Mouse (Mus musculus) heart, adult 18-20 months (tissue): ENCODE results near the gene Slc9a3r1. TPM values are rescaled to one million over a fixed set of nuclear protein-coding genes. Genes with fewer than 3 reads are reported as not detected.
A peak's percentile ranks its signal among the peaks of the same experiment; 100 is the strongest.

Experiments used
- DNase-seq, 2 experiments: peaks; one replicate each; pipeline ENCODE4 v3.0.0; 2021 to 2022; ENCODE audit warnings: mixed read lengths in 1 of 2
- total RNA-seq, 2 experiments: library from RNA; stranded (reverse); gene quantifications; 2 replicates each; pipeline ENCODE4 v1.2.3; 2021

Slc9a3r1 gene
- total RNA-seq, 2 experiments from 2014 or later, result 7.7 to 9.1 TPM

DNA sequence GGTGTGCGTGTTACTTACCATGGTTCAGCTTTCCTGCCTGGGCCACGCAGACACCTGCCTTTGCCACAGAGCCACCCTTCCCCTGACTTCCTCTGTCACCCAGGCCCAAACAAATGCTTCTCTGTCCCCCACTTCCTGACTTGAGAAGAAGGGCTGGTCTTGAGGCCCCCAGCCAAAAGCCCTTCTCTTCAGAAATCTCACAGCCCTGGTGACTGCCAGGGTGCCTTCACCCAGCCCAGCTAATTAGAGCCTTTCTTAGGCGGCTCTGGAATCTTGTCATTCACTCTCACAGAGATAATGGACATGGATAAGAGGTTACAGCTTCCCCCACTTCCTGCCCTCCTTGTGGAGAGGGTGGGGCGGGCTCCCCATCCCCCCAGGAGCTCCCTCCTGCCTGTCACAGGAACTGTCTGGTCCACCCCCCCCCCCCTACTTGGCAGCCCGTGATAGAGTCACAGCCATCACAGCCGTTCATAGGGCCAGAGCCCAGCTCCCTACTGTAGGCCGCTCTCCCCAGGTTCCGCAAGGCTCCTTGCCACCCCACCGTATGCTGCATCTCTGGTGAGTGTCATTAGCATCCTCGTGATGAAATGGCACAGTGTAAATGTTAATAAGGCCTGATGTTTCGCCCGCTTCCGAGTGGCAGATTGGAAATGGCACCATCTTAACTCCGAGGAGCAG lies 63.8 kb downstream of the Slc9a3r1 start:
- peak in 1 of 2 experiments; percentile 27 for DNase-seq

DNA sequence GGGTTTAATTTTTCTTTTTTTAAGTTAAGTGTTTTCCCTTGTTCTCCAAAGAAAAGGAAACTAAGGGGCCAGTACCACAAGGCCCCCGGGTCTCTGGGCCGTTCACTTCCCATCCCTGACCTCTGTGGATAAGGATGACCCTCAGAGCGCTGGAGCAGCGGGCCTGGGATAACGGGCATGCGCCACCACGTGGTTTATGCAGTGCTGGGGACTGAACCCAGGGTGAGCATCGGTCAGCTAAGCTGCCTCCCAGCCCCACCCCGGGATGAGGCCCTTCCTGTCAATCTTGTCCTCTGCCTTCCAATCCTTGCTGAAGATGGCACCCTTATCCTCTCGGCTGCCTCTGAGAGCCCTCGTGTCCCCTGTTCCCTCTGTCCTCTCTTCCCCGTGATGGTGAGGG lies 64.5 kb downstream of the Slc9a3r1 start:
- DNase-seq, result no peak

DNA sequence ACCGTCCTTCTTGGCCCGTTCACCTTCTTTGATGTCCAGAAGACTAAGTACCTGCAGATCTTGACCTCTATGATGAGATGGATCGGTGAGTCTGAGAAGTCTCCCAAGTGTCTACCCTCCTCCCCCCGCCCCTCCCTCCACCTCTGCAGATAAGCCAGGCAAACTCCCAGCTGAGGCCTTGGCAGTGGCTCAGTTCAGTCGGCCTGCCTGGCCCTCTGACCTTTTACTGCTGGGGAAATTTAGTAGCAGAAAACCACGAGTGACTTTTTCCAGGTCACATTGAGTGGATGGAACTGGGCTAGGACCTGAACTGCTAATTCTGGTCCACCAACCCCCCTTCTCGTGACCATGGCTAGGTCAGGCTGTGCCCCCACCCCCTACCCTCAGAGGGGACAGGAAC lies 65.3 kb downstream of the Slc9a3r1 start:
- DNase-seq, result no peak

DNA sequence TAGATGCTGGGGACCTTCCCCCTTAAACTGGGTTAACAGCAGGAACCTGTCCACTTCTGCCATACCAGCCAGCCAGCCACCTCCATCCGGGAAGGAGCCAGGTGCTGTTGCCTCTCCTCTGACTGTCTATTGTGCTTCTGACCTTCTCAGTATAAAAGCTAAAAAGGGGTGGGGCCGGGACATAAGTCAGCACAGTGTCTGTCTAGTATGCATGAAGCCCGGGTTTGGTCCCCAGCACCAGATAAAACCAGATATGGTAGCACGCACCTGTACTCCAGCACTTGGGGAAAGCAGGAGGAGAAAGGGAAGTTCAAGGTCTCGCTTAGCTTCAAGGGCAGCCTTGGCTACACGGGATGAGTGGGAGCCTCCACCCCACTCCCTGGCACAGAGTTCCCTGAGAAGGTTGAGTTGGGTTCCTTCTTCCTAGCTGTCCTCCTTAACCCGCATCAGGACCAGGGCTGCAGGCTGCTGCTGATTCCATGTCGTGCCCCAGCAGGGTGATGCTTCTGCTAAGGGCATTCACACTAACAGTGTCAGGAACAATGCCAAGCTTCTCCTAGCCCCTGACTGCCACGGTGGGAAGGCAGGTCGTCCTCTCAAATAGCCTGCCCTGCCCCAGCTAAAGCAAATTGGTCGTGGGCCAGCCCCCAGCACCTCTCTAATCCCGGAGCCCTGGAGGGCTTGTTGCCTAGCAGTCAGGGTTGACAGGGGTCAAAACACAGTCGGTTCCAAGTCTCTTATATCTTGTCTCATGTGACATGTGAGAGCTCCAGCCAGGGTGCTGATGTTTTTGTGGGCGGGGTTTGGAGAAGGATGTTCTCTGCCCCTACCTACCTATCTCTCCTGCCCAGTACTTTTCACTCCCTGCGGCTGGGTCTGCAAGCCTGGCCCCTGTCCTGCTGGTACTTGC lies 66.1 kb downstream of the Slc9a3r1 start:
- DNase-seq, result peak; percentile 48 to 56

Other genes with a start within 250 kb of the Slc9a3r1 start
- under 1 TPM; 0.23 to 0.40 TPM for gene Cd300lb, start 229.0 kb upstream of the Slc9a3r1 start, total RNA-seq
- gene Cd300c, start 194.2 kb upstream of the Slc9a3r1 start, total RNA-seq, result not detected
- gene Cd300ld, start 173.4 kb upstream of the Slc9a3r1 start, total RNA-seq, result 1 to 10 TPM in 1 of 2 experiments, under 1 TPM in 1; 0.95 to 1.7 TPM
- gene Cd300c2, start 161.5 kb upstream of the Slc9a3r1 start, total RNA-seq, result 1 to 10 TPM; 1.4 TPM
- gene Cd300ld2, start 147.1 kb upstream of the Slc9a3r1 start, total RNA-seq, result not detected
- gene Cd300ld4, start 136.3 kb upstream of the Slc9a3r1 start, total RNA-seq, result under 1 TPM in 1 of 2 experiments, not detected in 1; 0.80 TPM
- 1 to 10 TPM; 4.8 to 5.6 TPM for gene Cd300ld5, start 125.6 kb upstream of the Slc9a3r1 start, total RNA-seq
- 10 to 100 TPM; 11.4 TPM for gene Cd300ld3, start 114.9 kb upstream of the Slc9a3r1 start, total RNA-seq
- gene Cd300e, start 101.2 kb upstream of the Slc9a3r1 start, total RNA-seq, result under 1 TPM; 0.25 to 0.39 TPM
- 1 to 10 TPM in 1 of 2 experiments, under 1 TPM in 1; 0.50 to 1.2 TPM for gene Rab37, start 71.9 kb upstream of the Slc9a3r1 start, total RNA-seq
- gene Cd300lf, start 29.3 kb upstream of the Slc9a3r1 start, total RNA-seq, result under 1 TPM in 1 of 2 experiments, not detected in 1; 0.36 TPM
- gene Tmem104, start 24.1 kb downstream of the Slc9a3r1 start, total RNA-seq, result 10 to 100 TPM; 10.9 to 12.9 TPM
- 10 to 100 TPM; 20.7 to 25.1 TPM for gene Nat9, start 24.5 kb downstream of the Slc9a3r1 start, total RNA-seq
- under 1 TPM; 0.27 to 0.41 TPM for gene Grin2c, start 103.9 kb downstream of the Slc9a3r1 start, total RNA-seq
- 10 to 100 TPM in 1 of 2 experiments, 1 to 10 TPM in 1; 9.8 to 10.1 TPM for gene Fdxr, start 113.7 kb downstream of the Slc9a3r1 start, total RNA-seq
- 1 to 10 TPM; 2.2 to 2.4 TPM for gene Fads6, start 134.3 kb downstream of the Slc9a3r1 start, total RNA-seq
- gene Otop2, start 143.8 kb downstream of the Slc9a3r1 start, total RNA-seq, result not detected
- under 1 TPM in 1 of 2 experiments, not detected in 1; 0.10 TPM for gene Ush1g, start 158.7 kb downstream of the Slc9a3r1 start, total RNA-seq
- gene Otop3, start 171.4 kb downstream of the Slc9a3r1 start, total RNA-seq, result not detected
- 1 to 10 TPM; 2.4 to 3.6 TPM for gene Hid1, start 204.4 kb downstream of the Slc9a3r1 start, total RNA-seq
- 1 to 10 TPM; 4.4 to 4.5 TPM for gene Cdr2l, start 218.6 kb downstream of the Slc9a3r1 start, total RNA-seq
- 100 to 1,000 TPM; 140 to 166 TPM for gene Mrpl58, start 240.4 kb downstream of the Slc9a3r1 start, total RNA-seq